Mouse (Mus musculus): Measurements from ENCODE around the gene Ncaph2. TPM values are rescaled to one million over a fixed set of nuclear protein-coding genes. Genes with fewer than 3 reads are reported as not detected.

The Ncaph2 gene
- polyA plus RNA-seq, 1 experiment from 2014 or later, result 163 TPM

DNA sequence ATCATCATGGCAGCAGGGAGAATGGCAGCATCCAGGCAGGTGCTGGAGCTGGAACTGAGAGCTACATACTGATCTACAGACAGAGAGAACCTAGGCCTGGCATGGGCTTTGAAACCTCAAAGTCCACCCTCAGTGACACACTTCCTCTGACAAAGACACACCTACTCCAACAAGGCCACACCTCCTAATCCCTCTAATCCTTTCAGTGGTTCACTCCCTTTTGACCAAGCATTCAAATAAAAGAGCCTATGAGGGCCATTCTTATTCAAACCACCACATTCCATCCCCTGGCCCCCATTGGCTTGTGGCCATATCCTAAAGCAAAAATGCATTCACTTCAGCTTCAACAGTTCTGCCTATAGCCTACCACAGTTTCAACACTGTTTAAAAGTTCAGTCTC lies 51.2 kb downstream of the Ncaph2 start:
- no peak overlapping the region for H3K4me2 ChIP-seq
- no peaks in the 10 kb centered on the region for H3K4me1 ChIP-seq (replicated peaks; ENCODE audit: control insufficient read depth, insufficient read depth, low read length)
- no peak overlapping the region for H3K27ac ChIP-seq (ENCODE audit: low read depth, low read length)

DNA sequence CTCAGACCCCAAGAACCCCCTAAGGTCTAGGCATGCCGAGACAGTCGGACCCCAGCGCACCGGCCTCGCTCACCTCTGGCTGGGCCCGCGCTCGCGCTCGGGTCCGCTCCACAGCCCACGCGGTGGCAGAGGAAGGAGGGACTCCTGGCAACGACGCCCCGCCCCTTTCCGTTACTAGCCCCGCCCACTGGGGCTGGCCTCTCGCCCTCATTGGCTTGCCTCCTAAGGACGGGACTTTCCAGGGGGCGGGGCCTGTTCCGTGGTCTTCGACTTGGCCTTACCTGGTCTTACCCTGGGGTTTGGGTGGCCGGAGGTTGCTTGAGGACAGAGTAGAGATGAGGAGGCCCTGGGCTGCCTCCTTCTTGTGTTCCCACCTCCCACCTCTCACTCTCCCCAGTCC lies 54.6 kb downstream of the Ncaph2 start, which contains the start of gene Syce3:
TSS of gene Syce3 (minus strand) at position 386 of the 400 bp plus-strand sequence.
- Histone ChIP-seq H3K36me3 (ENCODE audit: control insufficient read depth, insufficient read depth, low read length) (no peaks in the 10 kb centered on the region), H3K4me1 (replicated peaks; ENCODE audit: control insufficient read depth, insufficient read depth, low read length) (no peaks in the 10 kb centered on the region), H3K9ac (ENCODE audit: low read depth, low read length) (no peak within 1 kb of the TSS), H3K4me3 (ENCODE audit: low read depth, low read length) (no peak within 1 kb of the TSS), H3K27me3 (replicated peaks; ENCODE audit: control insufficient read depth, insufficient read depth, low read length) (no peaks in the 10 kb centered on the region), H3K9me3 (ENCODE audit: control insufficient read depth, low read length) (0 out of 2 replicates have a peak, but pooled peaks cover 3% of the 10 kb centered on the region), H3K4me2 (no peak within 1 kb of the TSS), H3K27ac (ENCODE audit: low read depth, low read length) (no peak within 1 kb of the TSS)
- ATAC-seq (replicated peaks; ENCODE audit: low FRiP score) (0 out of 2 replicates have a peak, but pooled peaks have one; percentile 26), DNase-seq (ENCODE audit: low spot score) (no peak)
- WGBS, result 73% methylated on average over 23 of the region's 24 CpGs

More for the DNA sequence above, 51.2 kb downstream of the Ncaph2 start:
- ATAC-seq (replicated peaks; ENCODE audit: low FRiP score) (no peak), DNase-seq (ENCODE audit: low spot score) (no peak)
- H3K9me3 ChIP-seq (ENCODE audit: control insufficient read depth, low read length), result 0 out of 2 replicates have a peak, but pooled peaks cover 3% of the 10 kb centered on the region
- no peaks in the 10 kb centered on the region for H3K27me3 ChIP-seq (replicated peaks; ENCODE audit: control insufficient read depth, insufficient read depth, low read length)
- no peaks in the 10 kb centered on the region for H3K36me3 ChIP-seq (ENCODE audit: control insufficient read depth, insufficient read depth, low read length)
- no peak overlapping the region for H3K9ac ChIP-seq (ENCODE audit: low read depth, low read length)
- H3K4me3 ChIP-seq (ENCODE audit: low read depth, low read length), result no peak overlapping the region

GRCm38 (mm10) chr15:89415282-89415681 lies 59.8 kb downstream of the Ncaph2 start:
- Histone ChIP-seq H3K4me3 (ENCODE audit: low read depth, low read length) (no peak overlapping the region), H3K4me1 (replicated peaks; ENCODE audit: control insufficient read depth, insufficient read depth, low read length) (no peaks in the 10 kb centered on the region), H3K36me3 (ENCODE audit: control insufficient read depth, insufficient read depth, low read length) (peaks cover 7% of the 10 kb centered on the region; the same call in 1 of the 2 replicates), H3K9ac (ENCODE audit: low read depth, low read length) (no peak overlapping the region), H3K27ac (ENCODE audit: low read depth, low read length) (no peak overlapping the region), H3K9me3 (ENCODE audit: control insufficient read depth, low read length) (no peaks in the 10 kb centered on the region), H3K4me2 (no peak overlapping the region), H3K27me3 (replicated peaks; ENCODE audit: control insufficient read depth, insufficient read depth, low read length) (no peaks in the 10 kb centered on the region)
- ATAC-seq (replicated peaks; ENCODE audit: low FRiP score) (no peak), DNase-seq (ENCODE audit: low spot score) (no peak)
- WGBS, result 84% methylated on average over 8 of the region's 8 CpGs

DNA sequence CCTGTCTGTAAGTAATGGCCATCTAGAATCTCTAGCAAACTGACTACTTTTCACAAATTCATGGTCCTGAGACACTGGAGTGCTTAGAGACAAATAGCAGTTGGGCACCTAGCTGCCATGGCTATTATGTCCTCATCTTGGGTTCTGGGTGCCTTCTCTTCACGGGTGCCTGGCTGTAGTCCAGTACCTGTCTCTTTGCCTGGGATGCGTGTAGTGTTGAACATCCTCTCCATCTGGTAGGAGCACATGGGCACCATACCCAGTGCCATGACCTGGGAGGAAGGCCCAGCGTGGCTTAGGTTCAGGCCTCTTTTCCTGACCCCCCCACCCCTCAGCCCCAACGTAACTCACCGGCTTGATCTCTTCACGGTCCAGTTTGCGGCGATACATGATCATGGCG lies 66.4 kb downstream of the Ncaph2 start:
- DNase-seq (ENCODE audit: low spot score) (no peak), ATAC-seq (replicated peaks; ENCODE audit: low FRiP score) (no peak)
- H3K27me3 ChIP-seq (replicated peaks; ENCODE audit: control insufficient read depth, insufficient read depth, low read length), result no peaks in the 10 kb centered on the region
- no peak overlapping the region for H3K4me2 ChIP-seq
- H3K9ac ChIP-seq (ENCODE audit: low read depth, low read length), result no peak overlapping the region
- no peaks in the 10 kb centered on the region for H3K9me3 ChIP-seq (ENCODE audit: control insufficient read depth, low read length)
- 90% methylated on average over 9 of the region's 9 CpGs for WGBS
- H3K4me1 ChIP-seq (replicated peaks; ENCODE audit: control insufficient read depth, insufficient read depth, low read length), result peaks cover 3% of the 10 kb centered on the region
- no peak overlapping the region for H3K27ac ChIP-seq (ENCODE audit: low read depth, low read length)
- no peak overlapping the region for H3K4me3 ChIP-seq (ENCODE audit: low read depth, low read length)
- H3K36me3 ChIP-seq (ENCODE audit: control insufficient read depth, insufficient read depth, low read length), result peaks cover 8% of the 10 kb centered on the region; the same call in 1 of the 2 replicates

Small RNAs within 50 kb of the gene (microRNA-seq; reads per million reads assigned to microRNA genes)
- 3.2 reads per million for gene Mir6959 (ENCODE audit: borderline number of aligned reads)

Other genes starting within 250 kb of the Ncaph2 start
- 18.4 and 21.8 TPM in 2 replicates for gene Tubgcp6, start 232.6 kb upstream of the Ncaph2 start, polyA plus RNA-seq (2014; fragmentation: Nextera tagmentation; extraction: Ambion mirVana)
- 21.1 and 22.7 TPM in 2 replicates for gene Hdac10, start 227.0 kb upstream of the Ncaph2 start, polyA plus RNA-seq (2014; fragmentation: Nextera tagmentation; extraction: Ambion mirVana)
- gene Mapk12, start 215.0 kb upstream of the Ncaph2 start, polyA plus RNA-seq (2014; fragmentation: Nextera tagmentation; extraction: Ambion mirVana), result 3.8 and 4.8 TPM in 2 replicates
- 3.3 and 4.4 TPM in 2 replicates for gene Mapk11, start 206.1 kb upstream of the Ncaph2 start, polyA plus RNA-seq (2014; fragmentation: Nextera tagmentation; extraction: Ambion mirVana)
- 70.5 and 78.3 TPM in 2 replicates for gene Plxnb2, start 174.9 kb upstream of the Ncaph2 start, polyA plus RNA-seq (2014; fragmentation: Nextera tagmentation; extraction: Ambion mirVana)
- gene Dennd6b, start 159.2 kb upstream of the Ncaph2 start, polyA plus RNA-seq (2014; fragmentation: Nextera tagmentation; extraction: Ambion mirVana), result 9.5 and 10.5 TPM in 2 replicates
- gene Ppp6r2, start 144.2 kb upstream of the Ncaph2 start, polyA plus RNA-seq (2014; fragmentation: Nextera tagmentation; extraction: Ambion mirVana), result 25.0 and 31.6 TPM in 2 replicates
- 51.4 and 52.2 TPM in 2 replicates for gene Sbf1, start 40.4 kb upstream of the Ncaph2 start, polyA plus RNA-seq (2014; fragmentation: Nextera tagmentation; extraction: Ambion mirVana)
- gene Adm2, start 33.0 kb upstream of the Ncaph2 start, polyA plus RNA-seq (2014; fragmentation: Nextera tagmentation; extraction: Ambion mirVana), result 6.6 and 7.0 TPM in 2 replicates
- gene Miox, start 21.3 kb upstream of the Ncaph2 start, polyA plus RNA-seq (2014; fragmentation: Nextera tagmentation; extraction: Ambion mirVana), result 2.0 and 2.7 TPM in 2 replicates
- gene Lmf2, start 60 bp upstream of the Ncaph2 start, polyA plus RNA-seq (2014; fragmentation: Nextera tagmentation; extraction: Ambion mirVana), result 44.1 and 46.0 TPM in 2 replicates
- 8.1 and 9.7 TPM in 2 replicates for gene Sco2, start 18.1 kb downstream of the Ncaph2 start, polyA plus RNA-seq (2014; fragmentation: Nextera tagmentation; extraction: Ambion mirVana)
- 1.5 and 1.8 TPM in 2 replicates for gene Tymp, start 21.3 kb downstream of the Ncaph2 start, polyA plus RNA-seq (2014; fragmentation: Nextera tagmentation; extraction: Ambion mirVana)
- 0.43 and 0.71 TPM in 2 replicates for gene Odf3b, start 23.6 kb downstream of the Ncaph2 start, polyA plus RNA-seq (2014; fragmentation: Nextera tagmentation; extraction: Ambion mirVana)
- gene Klhdc7b, start 29.2 kb downstream of the Ncaph2 start, polyA plus RNA-seq (2014; fragmentation: Nextera tagmentation; extraction: Ambion mirVana), result not detected in 2 replicates
- gene Syce3, start 54.8 kb downstream of the Ncaph2 start, polyA plus RNA-seq (2014; fragmentation: Nextera tagmentation; extraction: Ambion mirVana), result not detected in 2 replicates
- gene Cpt1b, start 70.1 kb downstream of the Ncaph2 start, polyA plus RNA-seq (2014; fragmentation: Nextera tagmentation; extraction: Ambion mirVana), result 3.5 and 3.9 TPM in 2 replicates
- gene C730034F03Rik, start 73.9 kb downstream of the Ncaph2 start, polyA plus RNA-seq (2014; fragmentation: Nextera tagmentation; extraction: Ambion mirVana), result 2.0 and 2.8 TPM in 2 replicates
- gene Gm44502, start 74.0 kb downstream of the Ncaph2 start, polyA plus RNA-seq (2014; fragmentation: Nextera tagmentation; extraction: Ambion mirVana), result not detected in 2 replicates
- 43.5 and 47.5 TPM in 2 replicates for gene Chkb, start 74.2 kb downstream of the Ncaph2 start, polyA plus RNA-seq (2014; fragmentation: Nextera tagmentation; extraction: Ambion mirVana)
- gene Mapk8ip2, start 98.2 kb downstream of the Ncaph2 start, polyA plus RNA-seq (2014; fragmentation: Nextera tagmentation; extraction: Ambion mirVana), result 0.26 and 0.36 TPM in 2 replicates
- gene Arsa, start 121.7 kb downstream of the Ncaph2 start, polyA plus RNA-seq (2014; fragmentation: Nextera tagmentation; extraction: Ambion mirVana), result 8.6 and 9.0 TPM in 2 replicates
- 1.1 and 1.7 TPM in 2 replicates for gene Shank3, start 143.9 kb downstream of the Ncaph2 start, polyA plus RNA-seq (2014; fragmentation: Nextera tagmentation; extraction: Ambion mirVana)
- 0.11 TPM in 1 of 2 replicates, not detected in the other for gene Acr, start 212.6 kb downstream of the Ncaph2 start, polyA plus RNA-seq (2014; fragmentation: Nextera tagmentation; extraction: Ambion mirVana)
- 24.8 and 27.1 TPM in 2 replicates for gene Rabl2, start 236.2 kb downstream of the Ncaph2 start, polyA plus RNA-seq (2014; fragmentation: Nextera tagmentation; extraction: Ambion mirVana)